Mouse (Mus musculus): ENCODE results near the gene C130032M10Rik. TPM values are rescaled to one million over a fixed set of nuclear protein-coding genes. Genes with fewer than 3 reads are reported as not detected.

Gene C130032M10Rik
- total and polyA plus RNA-seq, 3 experiments, result not detected

- H3K4me1 ChIP-seq (ENCODE audit: control insufficient read depth, insufficient read depth, low read length), result no peaks in the 10 kb centered on the region
These were observed 32.2 kb downstream of the C130032M10Rik start for GRCm38 (mm10) chr9:114547643-114548077.

DNA sequence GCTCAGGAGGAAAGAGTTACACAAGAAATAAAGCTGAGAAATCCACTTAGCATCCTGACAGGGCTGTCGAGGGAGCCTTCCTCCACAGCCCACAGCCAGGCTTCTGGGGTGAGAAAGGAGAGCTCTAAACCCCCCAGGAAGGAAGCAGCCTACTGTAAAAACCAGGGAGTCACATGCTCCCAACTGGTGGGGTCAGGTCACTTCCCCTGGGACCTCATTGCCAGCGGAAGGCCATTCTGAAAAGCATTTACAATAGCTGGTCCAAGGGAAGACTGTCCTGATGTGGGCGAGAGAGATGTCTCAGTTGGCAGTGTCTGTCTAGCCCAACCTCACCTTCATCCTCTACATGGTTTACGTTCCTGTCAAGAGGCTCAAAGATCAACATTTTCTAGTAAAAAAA is 33.0 kb downstream of the C130032M10Rik start:
- no peak overlapping the region for H3K4me3 ChIP-seq
- DNase-seq, result no peak
- H3K9ac ChIP-seq (ENCODE audit: low read depth, low read length), result no peak overlapping the region
- H3K27me3 ChIP-seq (ENCODE audit: control insufficient read depth, insufficient read depth, low read length), result no peaks in the 10 kb centered on the region
- no peak overlapping the region for H3K27ac ChIP-seq
- intact Hi-C loops (cut with DNase I), result no loop called here
- no peaks in the 10 kb centered on the region for H3K4me1 ChIP-seq (ENCODE audit: control insufficient read depth, insufficient read depth, low read length)
- 51% methylated on average over 4 of the region's 4 CpGs for WGBS
- H3K79me2 ChIP-seq (replicated peaks; ENCODE audit: control insufficient read depth, insufficient read depth, low read length), result no peaks in the 10 kb centered on the region
- TF ChIP-seq EP300 (IDR thresholded peaks at IDR 0.05; ENCODE audit: insufficient read depth, low read depth, low read length) (no peak), POLR2A (IDR thresholded peaks at IDR 0.05; ENCODE audit: insufficient read depth, low read depth, low read length) (no peak), CTCF (IDR thresholded peaks at IDR 0.05) (no peak)
- no peaks in the 10 kb centered on the region for H3K36me3 ChIP-seq (ENCODE audit: control insufficient read depth, insufficient read depth, low read length)

More at GRCm38 (mm10) chr9:114547643-114548077, 32.2 kb downstream of the C130032M10Rik start:
- 85% methylated on average over 6 of the region's 6 CpGs for WGBS
- Histone ChIP-seq H3K27me3 (ENCODE audit: control insufficient read depth, insufficient read depth, low read length) (no peaks in the 10 kb centered on the region), H3K36me3 (ENCODE audit: control insufficient read depth, insufficient read depth, low read length) (no peaks in the 10 kb centered on the region), H3K9ac (ENCODE audit: low read depth, low read length) (no peak overlapping the region), H3K79me2 (replicated peaks; ENCODE audit: control insufficient read depth, insufficient read depth, low read length) (no peaks in the 10 kb centered on the region), H3K4me3 (no peak overlapping the region), H3K27ac (no peak overlapping the region)
- intact Hi-C loops (cut with DNase I), result no loop called here
- no peak for TF ChIP-seq CTCF (IDR thresholded peaks at IDR 0.05)
- DNase-seq, result no peak

GRCm38 (mm10) chr9:114549117-114549516 is 33.6 kb downstream of the C130032M10Rik start:
- Histone ChIP-seq H3K36me3 (ENCODE audit: control insufficient read depth, insufficient read depth, low read length) (no peaks in the 10 kb centered on the region), H3K27ac (no peak overlapping the region), H3K4me3 (no peak overlapping the region), H3K27me3 (ENCODE audit: control insufficient read depth, insufficient read depth, low read length) (no peaks in the 10 kb centered on the region), H3K9ac (ENCODE audit: low read depth, low read length) (no peak overlapping the region), H3K79me2 (replicated peaks; ENCODE audit: control insufficient read depth, insufficient read depth, low read length) (no peaks in the 10 kb centered on the region), H3K4me1 (ENCODE audit: control insufficient read depth, insufficient read depth, low read length) (no peaks in the 10 kb centered on the region)
- 87% methylated on average over 5 of the region's 5 CpGs for WGBS
- intact Hi-C loops (cut with DNase I), result no loop called here
- DNase-seq, result no peak
- TF ChIP-seq CTCF (IDR thresholded peaks at IDR 0.05), result no peak
- no peak for TF ChIP-seq POLR2A (IDR thresholded peaks at IDR 0.05; ENCODE audit: insufficient read depth, low read depth, low read length)
- TF ChIP-seq EP300 (IDR thresholded peaks at IDR 0.05; ENCODE audit: insufficient read depth, low read depth, low read length), result no peak

- WGBS, result 39% methylated on average over 6 of the region's 6 CpGs
- no peak overlapping the region for H3K9ac ChIP-seq (ENCODE audit: low read depth, low read length)
- intact Hi-C loops (cut with DNase I), result no loop called here
- DNase-seq, result no peak
- H3K36me3 ChIP-seq (ENCODE audit: control insufficient read depth, insufficient read depth, low read length), result no peaks in the 10 kb centered on the region
- no peaks in the 10 kb centered on the region for H3K4me1 ChIP-seq (ENCODE audit: control insufficient read depth, insufficient read depth, low read length)
- no peaks in the 10 kb centered on the region for H3K27me3 ChIP-seq (ENCODE audit: control insufficient read depth, insufficient read depth, low read length)
- no peaks in the 10 kb centered on the region for H3K79me2 ChIP-seq (replicated peaks; ENCODE audit: control insufficient read depth, insufficient read depth, low read length)
- H3K27ac ChIP-seq, result no peak overlapping the region
- no peak overlapping the region for H3K4me3 ChIP-seq
- no peak for TF ChIP-seq EP300 (IDR thresholded peaks at IDR 0.05; ENCODE audit: insufficient read depth, low read depth, low read length)
- no peak for TF ChIP-seq POLR2A (IDR thresholded peaks at IDR 0.05; ENCODE audit: insufficient read depth, low read depth, low read length)
These were observed 34.5 kb downstream of the C130032M10Rik start for GRCm38 (mm10) chr9:114550033-114550432.

GRCm38 (mm10) chr9:114553828-114554227 is 38.3 kb downstream of the C130032M10Rik start:
- no peak for DNase-seq
- intact Hi-C loops (cut with DNase I), result no loop called here
- no peaks in the 10 kb centered on the region for H3K36me3 ChIP-seq (ENCODE audit: control insufficient read depth, insufficient read depth, low read length)
- H3K27ac ChIP-seq, result no peak overlapping the region
- H3K27me3 ChIP-seq (ENCODE audit: control insufficient read depth, insufficient read depth, low read length), result 0 out of 2 replicates have a peak, but pooled peaks cover 2% of the 10 kb centered on the region
- no peaks in the 10 kb centered on the region for H3K4me1 ChIP-seq (ENCODE audit: control insufficient read depth, insufficient read depth, low read length)
- H3K4me3 ChIP-seq, result no peak overlapping the region
- H3K9ac ChIP-seq (ENCODE audit: low read depth, low read length), result no peak overlapping the region
- TF ChIP-seq EP300 (IDR thresholded peaks at IDR 0.05; ENCODE audit: insufficient read depth, low read depth, low read length), result no peak
- TF ChIP-seq POLR2A (IDR thresholded peaks at IDR 0.05; ENCODE audit: insufficient read depth, low read depth, low read length), result no peak
- TF ChIP-seq CTCF (IDR thresholded peaks at IDR 0.05), result no peak
- H3K79me2 ChIP-seq (replicated peaks; ENCODE audit: control insufficient read depth, insufficient read depth, low read length), result no peaks in the 10 kb centered on the region

DNA sequence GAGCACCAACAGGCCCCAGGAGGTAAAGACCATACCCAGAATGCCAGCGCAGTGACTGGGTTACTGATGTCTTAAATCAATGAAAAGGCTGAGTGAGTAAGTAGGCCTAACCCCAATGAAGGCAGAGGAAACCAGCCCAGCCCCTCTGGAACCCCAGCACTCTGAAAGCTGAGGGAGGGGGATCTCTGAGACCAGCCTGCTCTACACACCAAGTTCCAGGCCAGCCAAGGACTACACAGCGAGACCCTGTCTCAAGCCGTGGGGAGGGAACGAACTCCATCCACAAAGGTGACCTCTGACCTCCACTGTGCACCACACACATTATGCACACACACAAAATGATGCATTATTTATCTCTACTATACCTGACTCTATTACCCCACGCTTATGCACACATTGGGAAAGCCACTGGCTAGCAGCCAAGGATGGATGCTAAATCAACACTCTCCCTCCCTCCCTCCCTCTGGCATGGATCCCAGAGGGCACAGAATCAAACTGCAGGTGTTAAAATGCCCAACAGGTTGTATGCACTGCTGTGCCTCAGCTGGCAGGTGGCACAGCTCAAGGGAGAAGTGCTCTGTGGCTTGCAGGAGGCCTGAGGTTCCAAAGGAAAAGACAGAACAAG is 39.0 kb downstream of the C130032M10Rik start:
- WGBS, result 76% methylated on average over 5 of the region's 5 CpGs

More for the DNA sequence above, 39.0 kb downstream of the C130032M10Rik start:
- no peaks in the 10 kb centered on the region for H3K36me3 ChIP-seq (ENCODE audit: control insufficient read depth, insufficient read depth, low read length)
- H3K27ac ChIP-seq, result no peak overlapping the region
- no peaks in the 10 kb centered on the region for H3K79me2 ChIP-seq (replicated peaks; ENCODE audit: control insufficient read depth, insufficient read depth, low read length)
- H3K4me1 ChIP-seq (ENCODE audit: control insufficient read depth, insufficient read depth, low read length), result no peaks in the 10 kb centered on the region
- intact Hi-C loops (cut with DNase I), result no loop called here
- H3K27me3 ChIP-seq (ENCODE audit: control insufficient read depth, insufficient read depth, low read length), result 0 out of 2 replicates have a peak, but pooled peaks cover 2% of the 10 kb centered on the region
- TF ChIP-seq POLR2A (IDR thresholded peaks at IDR 0.05; ENCODE audit: insufficient read depth, low read depth, low read length) (no peak), CTCF (IDR thresholded peaks at IDR 0.05) (no peak), EP300 (IDR thresholded peaks at IDR 0.05; ENCODE audit: insufficient read depth, low read depth, low read length) (no peak)
- H3K4me3 ChIP-seq, result no peak overlapping the region
- no peak for DNase-seq
- H3K9ac ChIP-seq (ENCODE audit: low read depth, low read length), result no peak overlapping the region
